9 mouse cellular contexts compared by ENCODE assay signal in the genomic region with DNA sequence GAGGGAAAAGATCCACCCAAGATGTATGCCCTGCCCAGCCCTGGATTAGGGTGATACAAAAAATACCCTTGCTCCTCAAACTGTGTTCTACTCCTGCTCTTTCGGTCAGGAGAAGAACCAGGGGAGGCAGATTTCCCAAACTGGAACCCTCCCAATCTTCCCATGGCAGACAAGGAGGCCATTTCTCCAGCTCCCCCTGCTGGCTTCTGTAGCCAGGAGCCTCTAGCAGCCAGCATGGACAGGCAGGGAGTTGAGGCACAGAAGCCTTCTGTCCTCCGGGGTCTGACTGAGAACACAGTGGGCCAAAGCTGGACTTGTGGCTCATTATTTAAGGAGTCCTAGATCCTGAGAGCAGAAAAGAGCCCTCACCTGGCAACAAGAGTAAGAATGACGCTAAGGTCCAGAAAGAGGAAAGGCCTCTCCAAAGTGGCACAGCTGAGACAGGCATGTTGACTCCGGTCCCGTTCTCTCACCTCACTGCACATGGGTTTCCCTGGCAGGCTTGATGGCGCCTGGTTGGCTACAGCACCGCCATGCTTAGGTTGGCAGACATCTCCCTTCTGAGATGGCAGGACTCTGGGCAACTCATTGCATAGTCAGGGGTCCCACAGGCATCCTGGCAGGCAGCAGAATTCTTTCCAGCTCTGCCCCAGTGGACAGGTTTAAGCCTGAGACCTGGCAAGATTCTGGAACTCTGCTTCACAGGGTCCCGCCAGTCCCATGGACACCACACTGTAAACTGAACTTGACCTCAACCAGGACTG.
A peak's percentile ranks its signal among the peaks of the same experiment; 100 is the strongest.
DNase-seq lines count a peak whose midpoint lies in the region; ATAC-seq and TF ChIP-seq lines count a peak whose summit lies in the region.
"Had no signal": no experiment of that assay in that cellular context is flagged by ENCODE, and none has a peak within 500 bp of the region (broad histone marks: within the 10 kb centered on the region; RNA-seq: fewer than 3 reads in every experiment).

No protein-coding gene starts in this region.

- no peak for ATAC-seq in kidney, embryonic 16.5 days (ENCODE audit: low FRiP score, low TSS enrichment)

- no peak overlapping the region for H3K4me2 ChIP-seq in kidney, embryonic 16.5 days (replicated peaks; ENCODE audit: low read depth, low read length)
- H3K4me2 ChIP-seq: limb, embryonic 12.5 days had no signal

- H3K36me3 ChIP-seq in kidney, embryonic 16.5 days (ENCODE audit: insufficient read depth, low read length) = no peaks in the 10 kb centered on the region
- H3K36me3 ChIP-seq in E14TG2a.4 (ENCODE audit: insufficient read depth, low read length) = no peaks in the 10 kb centered on the region
- H3K36me3 ChIP-seq: limb, embryonic 12.5 days had no signal

- peak; percentile 39 for TF ChIP-seq CTCF in E14TG2a.4 (conservative IDR thresholded peaks at IDR 0.05; ENCODE audit: low read length)

- no peaks in the 10 kb centered on the region for H3K4me1 ChIP-seq in kidney, embryonic 16.5 days (ENCODE audit: insufficient read depth, low read length)
- no peaks in the 10 kb centered on the region for H3K4me1 ChIP-seq in E14TG2a.4 (replicated peaks; ENCODE audit: low read depth, low read length)
- H3K4me1 ChIP-seq: limb, embryonic 12.5 days had no signal

- WGBS in kidney, embryonic 16.5 days = 87% methylated on average over 8 of the region's 8 CpGs

- DNase-seq in cerebellum, postnatal 14 days = peak; percentile 72 to 74
- DNase-seq in cerebellum, adult 11-12 months = no peak
- peak; percentile 42 to 53 for DNase-seq in kidney, postnatal 4 days
- peak; percentile 28 for DNase-seq in gastrocnemius, postnatal 14 days
- DNase-seq in spleen, postnatal 4 days (ENCODE audit: low spot score in 2 of 2) = no peak
- no peak for DNase-seq in natural killer cell, adult 2 months (ENCODE audit: low spot score in 2 of 2)

- H3K9ac ChIP-seq in kidney, embryonic 16.5 days (replicated peaks; ENCODE audit: low read length) = no peak overlapping the region
- H3K9ac ChIP-seq: limb, embryonic 12.5 days had no signal

- intact Hi-C loops in gastrocnemius, postnatal 14 days (cut with DNase I; ENCODE audit: low total_unique reads) = no loop called here

- no peak overlapping the region for H3K27ac ChIP-seq in kidney, embryonic 16.5 days (ENCODE audit: low read length)
- H3K27ac ChIP-seq: limb, embryonic 12.5 days had no signal

- no peak overlapping the region for H3K4me3 ChIP-seq in kidney, embryonic 16.5 days (ENCODE audit: low read length)
- H3K4me3 ChIP-seq in E14TG2a.4 (replicated peaks; ENCODE audit: low read length) = peak overlapping the region; percentile 41; the same call in 1 of the 2 replicates
- H3K4me3 ChIP-seq: limb, embryonic 12.5 days had no signal

- no peaks in the 10 kb centered on the region for H3K9me3 ChIP-seq in kidney, embryonic 16.5 days (ENCODE audit: low read length)
- no peaks in the 10 kb centered on the region for H3K9me3 ChIP-seq in E14TG2a.4 (ENCODE audit: low read length)
- H3K9me3 ChIP-seq: limb, embryonic 12.5 days had no signal

- H3K27me3 ChIP-seq in kidney, embryonic 16.5 days (ENCODE audit: insufficient read depth, low read length) = no peaks in the 10 kb centered on the region
- H3K27me3 ChIP-seq in E14TG2a.4 (ENCODE audit: insufficient read depth, low read length) = peaks cover 13% of the 10 kb centered on the region

Comparison
In these comparisons a context has a peak if more than half of its experiments do, and no peak if none do; other contexts are left out.
1. DNase-seq: peak in cerebellum, postnatal 14 days (2 of 2), kidney, postnatal 4 days (2 of 2) and gastrocnemius, postnatal 14 days (single experiment); none in cerebellum, adult 11-12 months (single experiment), spleen, postnatal 4 days (0 of 2) and natural killer cell, adult 2 months (0 of 2).